Mouse (Mus musculus): Measurements from ENCODE around the gene Cep170b. TPM values are rescaled to one million over a fixed set of nuclear protein-coding genes. Genes with fewer than 3 reads are reported as not detected.

The Cep170b gene
- total RNA-seq, 1 experiment = 46.1 TPM

GRCm38 (mm10) chr12:112688458-112688857 is 31.8 kb upstream of the Cep170b start:
- no peak overlapping the region for H3K4me3 ChIP-seq (ENCODE audit: insufficient read depth in 1 of 2, low read depth in 1 of 2, low read length in 2 of 2, poor library complexity in 1 of 2, severe bottlenecking in 1 of 2)
- no peaks in the 10 kb centered on the region for H3K36me3 ChIP-seq (ENCODE audit: control insufficient read depth, insufficient read depth, low read length, poor library complexity, severe bottlenecking)
- in situ Hi-C loops (cut with MboI; ENCODE audit: low sequenced_read_pairs in 2 of 2, unreplicated experiment in 2 of 2) = no loop called here
- H3K27ac ChIP-seq (ENCODE audit: insufficient read depth, low read depth, low read length, poor library complexity, severe bottlenecking) = no peak overlapping the region
- no peaks in the 10 kb centered on the region for H3K9me3 ChIP-seq (ENCODE audit: control insufficient read depth, insufficient read depth, low read depth, low read length)
- H3K9ac ChIP-seq (ENCODE audit: insufficient read depth, low read depth, low read length, poor library complexity, severe bottlenecking) = no peak overlapping the region
- DNase-seq (ENCODE audit: low read depth, low spot score) = no peak
- no peak for TF ChIP-seq HCFC1 (IDR thresholded peaks at IDR 0.05; ENCODE audit: borderline replicate concordance, insufficient read depth, low read length)
- no peak for TF ChIP-seq CHD2 (IDR thresholded peaks at IDR 0.05; ENCODE audit: low read depth, low read length)
- no peak for TF ChIP-seq ZC3H11A (IDR thresholded peaks at IDR 0.05; ENCODE audit: borderline replicate concordance, low read depth, low read length)
- no peak for TF ChIP-seq MAFK (IDR thresholded peaks at IDR 0.05; ENCODE audit: insufficient read depth, low read depth, low read length)
- TF ChIP-seq ZNF384 (IDR thresholded peaks at IDR 0.05; ENCODE audit: low read depth, low read length) = no peak
- no peaks in the 10 kb centered on the region for H3K4me1 ChIP-seq (ENCODE audit: control insufficient read depth in 2 of 2, insufficient read depth in 2 of 2, low read length in 2 of 2, poor library complexity in 1 of 2)

- in situ Hi-C loops (cut with MboI; ENCODE audit: low sequenced_read_pairs in 2 of 2, unreplicated experiment in 2 of 2) = no loop called here
- Histone ChIP-seq H3K4me3 (ENCODE audit: insufficient read depth in 1 of 2, low read depth in 1 of 2, low read length in 2 of 2, poor library complexity in 1 of 2, severe bottlenecking in 1 of 2) (peak overlapping the region; percentile 60 to 63), H3K4me1 (ENCODE audit: control insufficient read depth in 2 of 2, insufficient read depth in 2 of 2, low read length in 2 of 2, poor library complexity in 1 of 2) (no peaks in the 10 kb centered on the region), H3K9me3 (ENCODE audit: control insufficient read depth, insufficient read depth, low read depth, low read length) (no peaks in the 10 kb centered on the region), H3K9ac (ENCODE audit: insufficient read depth, low read depth, low read length, poor library complexity, severe bottlenecking) (peak overlapping the region; percentile 79), H3K36me3 (ENCODE audit: control insufficient read depth, insufficient read depth, low read length, poor library complexity, severe bottlenecking) (no peaks in the 10 kb centered on the region), H3K27ac (ENCODE audit: insufficient read depth, low read depth, low read length, poor library complexity, severe bottlenecking) (no peak overlapping the region)
- DNase-seq (ENCODE audit: low read depth, low spot score) = peak; percentile 76
- 0 out of 2 replicates have a peak, but pooled peaks have one; percentile 65 for TF ChIP-seq HCFC1 (IDR thresholded peaks at IDR 0.05; ENCODE audit: borderline replicate concordance, insufficient read depth, low read length)
- TF ChIP-seq ZNF384 (IDR thresholded peaks at IDR 0.05; ENCODE audit: low read depth, low read length) = no peak
Measured at GRCm38 (mm10) chr12:112693185-112694126, 26.8 kb upstream of the Cep170b start.

DNA sequence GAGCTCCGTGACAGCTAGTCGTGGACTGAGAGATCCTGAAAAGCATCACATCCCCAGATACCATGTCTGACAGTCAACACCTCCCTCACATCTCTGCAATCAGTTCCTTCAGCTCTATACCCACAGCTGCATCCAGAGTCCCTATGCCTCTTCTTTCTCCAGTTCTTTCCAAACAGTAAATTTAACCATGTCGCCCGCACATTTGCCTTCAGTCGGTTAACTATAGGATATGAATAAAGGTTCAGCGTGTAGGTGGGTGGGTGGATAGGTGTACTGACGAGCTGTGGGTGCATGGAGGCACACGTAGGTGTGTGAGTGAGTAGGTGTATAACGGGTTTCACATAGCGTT is 26.2 kb upstream of the Cep170b start:
- H3K4me3 ChIP-seq (ENCODE audit: insufficient read depth in 1 of 2, low read depth in 1 of 2, low read length in 2 of 2, poor library complexity in 1 of 2, severe bottlenecking in 1 of 2) = peak overlapping the region in 1 of 2 experiments; percentile 63; a peak in 2 of 4 replicates
- no peak overlapping the region for H3K27ac ChIP-seq (ENCODE audit: insufficient read depth, low read depth, low read length, poor library complexity, severe bottlenecking)
- in situ Hi-C loops (cut with MboI; ENCODE audit: low sequenced_read_pairs in 2 of 2, unreplicated experiment in 2 of 2) = no loop called here
- H3K4me1 ChIP-seq (ENCODE audit: control insufficient read depth in 2 of 2, insufficient read depth in 2 of 2, low read length in 2 of 2, poor library complexity in 1 of 2) = no peaks in the 10 kb centered on the region
- no peaks in the 10 kb centered on the region for H3K36me3 ChIP-seq (ENCODE audit: control insufficient read depth, insufficient read depth, low read length, poor library complexity, severe bottlenecking)
- H3K9me3 ChIP-seq (ENCODE audit: control insufficient read depth, insufficient read depth, low read depth, low read length) = no peaks in the 10 kb centered on the region
- no peak overlapping the region for H3K9ac ChIP-seq (ENCODE audit: insufficient read depth, low read depth, low read length, poor library complexity, severe bottlenecking)
- no peak for TF ChIP-seq MAFK (IDR thresholded peaks at IDR 0.05; ENCODE audit: insufficient read depth, low read depth, low read length)
- no peak for TF ChIP-seq ZNF384 (IDR thresholded peaks at IDR 0.05; ENCODE audit: low read depth, low read length)
- no peak for TF ChIP-seq HCFC1 (IDR thresholded peaks at IDR 0.05; ENCODE audit: borderline replicate concordance, insufficient read depth, low read length)
- no peak for TF ChIP-seq ZC3H11A (IDR thresholded peaks at IDR 0.05; ENCODE audit: borderline replicate concordance, low read depth, low read length)
- TF ChIP-seq CHD2 (IDR thresholded peaks at IDR 0.05; ENCODE audit: low read depth, low read length) = no peak
- DNase-seq (ENCODE audit: low read depth, low spot score) = no peak

GRCm38 (mm10) chr12:112696806-112697425 is 23.3 kb upstream of the Cep170b start:
- H3K36me3 ChIP-seq (ENCODE audit: control insufficient read depth, insufficient read depth, low read length, poor library complexity, severe bottlenecking) = no peaks in the 10 kb centered on the region
- H3K4me1 ChIP-seq (ENCODE audit: control insufficient read depth in 2 of 2, insufficient read depth in 2 of 2, low read length in 2 of 2, poor library complexity in 1 of 2) = peaks cover 0 to 2% of the 10 kb centered on the region in 2 experiments; a peak in 1 of 4 replicates
- no peak overlapping the region for H3K27ac ChIP-seq (ENCODE audit: insufficient read depth, low read depth, low read length, poor library complexity, severe bottlenecking)
- in situ Hi-C loops (cut with MboI; ENCODE audit: low sequenced_read_pairs in 2 of 2, unreplicated experiment in 2 of 2) = no loop called here
- H3K9me3 ChIP-seq (ENCODE audit: control insufficient read depth, insufficient read depth, low read depth, low read length) = no peaks in the 10 kb centered on the region
- TF ChIP-seq CHD2 (IDR thresholded peaks at IDR 0.05; ENCODE audit: low read depth, low read length) = no peak
- no peak for TF ChIP-seq MAFK (IDR thresholded peaks at IDR 0.05; ENCODE audit: insufficient read depth, low read depth, low read length)
- no peak for TF ChIP-seq HCFC1 (IDR thresholded peaks at IDR 0.05; ENCODE audit: borderline replicate concordance, insufficient read depth, low read length)
- no peak for TF ChIP-seq ZNF384 (IDR thresholded peaks at IDR 0.05; ENCODE audit: low read depth, low read length)
- TF ChIP-seq ZC3H11A (IDR thresholded peaks at IDR 0.05; ENCODE audit: borderline replicate concordance, low read depth, low read length) = no peak
- H3K9ac ChIP-seq (ENCODE audit: insufficient read depth, low read depth, low read length, poor library complexity, severe bottlenecking) = no peak overlapping the region
- no peak overlapping the region for H3K4me3 ChIP-seq (ENCODE audit: insufficient read depth in 1 of 2, low read depth in 1 of 2, low read length in 2 of 2, poor library complexity in 1 of 2, severe bottlenecking in 1 of 2)
- no peak for DNase-seq (ENCODE audit: low read depth, low spot score)

Data from ES-E14 (cell line).